In the genomic region with DNA sequence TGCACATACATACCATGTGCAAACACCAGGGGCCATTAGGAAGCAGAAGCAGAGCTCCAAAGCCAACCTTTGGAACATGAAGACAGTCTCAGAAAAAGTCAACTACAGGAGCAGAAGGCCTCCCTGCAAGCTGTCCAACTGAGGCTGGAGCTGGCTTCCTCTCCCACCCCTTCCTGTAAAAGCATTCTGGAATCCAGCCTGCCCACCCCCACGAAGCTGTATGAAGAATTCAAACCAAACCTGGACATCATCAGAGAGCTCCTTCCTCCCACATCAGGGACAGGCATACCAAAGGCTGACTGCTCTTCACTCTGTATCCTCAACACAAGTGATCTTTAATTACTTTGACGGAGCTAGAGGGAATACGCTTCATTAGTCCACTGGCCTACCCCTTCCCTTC, we compare ENCODE assay signal across 25 mouse cellular contexts. TPM values are rescaled to one million over a fixed set of nuclear protein-coding genes. Genes with fewer than 3 reads are reported as not detected.
DNase-seq lines count a peak whose midpoint lies in the region; ATAC-seq and TF ChIP-seq lines count a peak whose summit lies in the region.
"Had no signal": no experiment of that assay in that cellular context is flagged by ENCODE, and none has a peak within 500 bp of the region (broad histone marks: within the 10 kb centered on the region; RNA-seq: fewer than 3 reads in every experiment).

No protein-coding gene starts in this region.

- H3K4me3 ChIP-seq in layer of hippocampus, adult 2 months, result no peak overlapping the region
- H3K4me3 ChIP-seq: embryonic facial prominence, embryonic 13.5 days; embryonic facial prominence, embryonic 15.5 days; erythroblast, embryonic 14.5 days; forebrain, embryonic 10.5 days; forebrain, embryonic 12.5 days had no signal

- no peak for DNase-seq in frontal cortex, postnatal 36 days (ENCODE audit: low spot score in 2 of 2)
- DNase-seq in layer of hippocampus, adult 2 months (ENCODE audit: low spot score in 2 of 2), result no peak
- no peak for DNase-seq in layer of hippocampus, adult 11-12 months (ENCODE audit: low spot score)
- DNase-seq in right cerebral cortex, adult 18-20 months, result peak; percentile 30
- no peak for DNase-seq in right cerebral cortex, postnatal 25 days
- DNase-seq in embryo, embryonic 10.5 days (ENCODE audit: low spot score), result no peak
- DNase-seq: adrenal gland, adult 2 months; adrenal gland, postnatal 10 days; adrenal gland, postnatal 25 days; B cell, adult 2 months; cerebellum, adult 11-12 months; cerebellum, adult 2 months; cerebellum, adult 9-10 months; cerebellum, postnatal 10 days; cerebellum, postnatal 25 days; embryo, embryonic 11 days had no signal

- 0 out of 2 replicates have a peak overlapping the region, but pooled peaks have one; percentile 0 for H3K27ac ChIP-seq in layer of hippocampus, adult 2 months
- H3K27ac ChIP-seq: embryonic facial prominence, embryonic 13.5 days; embryonic facial prominence, embryonic 15.5 days; forebrain, embryonic 10.5 days; forebrain, embryonic 12.5 days had no signal

- peak; percentile 36; the same call in 1 of the 2 replicates for ATAC-seq in frontal cortex, adult (ENCODE audit: low TSS enrichment)
- ATAC-seq: CD4-positive, CD25-positive, alpha-beta regulatory T cell, adult 4 months; forebrain, embryonic 14.5 days; forebrain, embryonic 16.5 days had no signal

- TF ChIP-seq CTCF in layer of hippocampus, adult 2 months (conservative IDR thresholded peaks at IDR 0.05), result no peak

RNA-seq across cellular contexts. Expression of a gene that starts 6.6 kb away (rescaled TPM):
- 10 to 100 TPM; 19.9 to 25.7 TPM for total RNA-seq in layer of hippocampus, adult 2 months (2021)

RNA-seq across cellular contexts. Expression of a gene that starts 8.6 kb away (rescaled TPM):
- 10 to 100 TPM; 72.5 to 77.6 TPM for total RNA-seq in layer of hippocampus, adult 2 months (2021)

RNA-seq across cellular contexts. Expression of a gene that starts 16.8 kb away (rescaled TPM):
- 10 to 100 TPM; 22.5 to 26.3 TPM for total RNA-seq in layer of hippocampus, adult 2 months (2021)

RNA-seq across cellular contexts. Expression of a gene that starts 22.9 kb away (rescaled TPM):
- total RNA-seq in layer of hippocampus, adult 2 months (2021), result 100 to 1,000 TPM; 372 to 376 TPM

RNA-seq across cellular contexts. Expression of a gene that starts 40.1 kb away (rescaled TPM):
- total RNA-seq in layer of hippocampus, adult 2 months (2021), result 10 to 100 TPM in 1 of 2 experiments, 1 to 10 TPM in 1; 9.5 to 10.2 TPM
